Mouse (Mus musculus) heart, embryonic 13.5 days (tissue): ENCODE data around the gene Sptlc2. TPM values are rescaled to one million over a fixed set of nuclear protein-coding genes. Genes with fewer than 3 reads are reported as not detected.

Experiments used
- ATAC-seq: fragments of 200-750 bp; cut with Nextera tagmentation; 2 replicates; pipeline ENCODE4 v1.8.0; 2017; ENCODE audit warnings: moderate TSS enrichment; ENCODE audit not compliant: insufficient number of reproducible peaks, low FRiP score, low TSS enrichment; ENCODE audit errors: extremely low read depth
- H3K27ac ChIP-seq: fragments of 300-500 bp; sonication (generic); replicated peaks from 2 replicates; pipeline ENCODE4 v1.5.1; 2015; ENCODE audit warnings: moderate library complexity, mild to moderate bottlenecking, inconsistent platforms
- H3K27me3 ChIP-seq: fragments of 300-500 bp; sonication (generic); replicated peaks from 2 replicates; pipeline ENCODE4 v1.6.1; 2015; ENCODE audit warnings: mild to moderate bottlenecking, inconsistent platforms
- H3K36me3 ChIP-seq: fragments of 300-500 bp; sonication (generic); 2 replicates; pipeline ENCODE4 v1.6.1; 2015; ENCODE audit warnings: mild to moderate bottlenecking, inconsistent platforms
- H3K4me1 ChIP-seq: fragments of 300-500 bp; sonication (generic); 2 replicates; pipeline ENCODE4 v1.6.1; 2015; ENCODE audit warnings: inconsistent platforms
- H3K4me2 ChIP-seq: fragments of 300-500 bp; sonication (generic); 2 replicates; pipeline ENCODE4 v1.6.1; 2015; ENCODE audit warnings: inconsistent platforms, mild to moderate bottlenecking, moderate library complexity
- H3K4me3 ChIP-seq: fragments of 300-500 bp; sonication (generic); 2 replicates; pipeline ENCODE4 v1.5.1; 2015; ENCODE audit warnings: moderate library complexity, mild to moderate bottlenecking, inconsistent platforms
- H3K9ac ChIP-seq: fragments of 300-500 bp; sonication (generic); 2 replicates; pipeline ENCODE4 v1.6.1; 2015; ENCODE audit warnings: inconsistent platforms, mild to moderate bottlenecking, moderate library complexity
- H3K9me3 ChIP-seq: fragments of 300-500 bp; sonication (generic); 2 replicates; pipeline ENCODE4 v1.6.1; 2016; ENCODE audit warnings: inconsistent platforms
- WGBS: fragments of 180-500 bp; shearing (Covaris S2); methylation state at CpG from one replicate; pipeline ENCODE4 v1.1.7; 2015; ENCODE audit warnings: mixed read lengths; 5-methylcytosine and 5-hydroxymethylcytosine counted together
- polyA plus RNA-seq: library from polyadenylated mRNA; unstranded; fragments of >200 nt; fragmentation: Nextera tagmentation; extraction: Ambion mirVana; gene quantifications from 2 replicates; pipeline ENCODE4 v1.2.1, GENCODE M21; 2015

Sptlc2 gene
- polyA plus RNA-seq, 1 experiment from 2014 or later = 64.2 TPM

DNA sequence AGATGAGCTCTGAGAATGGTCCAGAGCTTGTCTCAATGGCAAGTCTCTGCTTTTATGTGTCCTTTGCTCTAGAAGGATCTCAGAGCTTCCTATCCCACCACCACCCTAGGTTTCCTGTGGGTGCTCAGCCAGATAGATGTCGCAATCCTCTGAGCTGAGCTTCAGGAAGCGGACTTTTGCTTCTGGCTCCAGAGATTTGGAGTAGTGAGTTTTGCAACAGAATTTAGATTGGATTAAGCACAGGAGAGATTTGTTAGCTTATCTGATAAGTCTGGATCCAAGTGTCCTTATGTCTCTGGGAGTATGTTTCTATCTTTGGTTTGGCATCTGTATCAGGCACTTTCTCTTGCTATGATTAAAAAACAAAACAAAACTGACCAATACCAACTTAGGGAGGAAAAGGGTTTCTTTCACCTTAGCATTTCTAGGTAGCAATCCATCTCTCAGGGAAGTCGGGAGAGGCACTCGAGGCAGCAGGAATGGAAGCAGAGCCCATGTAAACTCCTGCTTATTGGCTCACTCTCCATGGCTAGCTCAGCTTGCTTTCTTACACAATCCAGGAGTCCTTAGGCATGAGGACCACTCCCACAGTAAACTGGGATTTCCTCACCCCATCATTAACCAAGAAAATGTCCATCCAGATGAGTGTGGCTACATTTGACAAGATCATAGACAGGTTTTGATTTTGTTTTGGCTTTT, 5.4 kb upstream of the Sptlc2 start:
- 65% methylated on average over 4 of the region's 4 CpGs for WGBS
- Histone ChIP-seq H3K9me3 (no peaks in the 10 kb centered on the region), H3K4me1 (no peaks in the 10 kb centered on the region), H3K9ac (no peak overlapping the region), H3K27me3 (no peaks in the 10 kb centered on the region), H3K36me3 (no peaks in the 10 kb centered on the region), H3K4me3 (no peak overlapping the region), H3K4me2 (no peak overlapping the region), H3K27ac (no peak overlapping the region)
- no peak for ATAC-seq

DNA sequence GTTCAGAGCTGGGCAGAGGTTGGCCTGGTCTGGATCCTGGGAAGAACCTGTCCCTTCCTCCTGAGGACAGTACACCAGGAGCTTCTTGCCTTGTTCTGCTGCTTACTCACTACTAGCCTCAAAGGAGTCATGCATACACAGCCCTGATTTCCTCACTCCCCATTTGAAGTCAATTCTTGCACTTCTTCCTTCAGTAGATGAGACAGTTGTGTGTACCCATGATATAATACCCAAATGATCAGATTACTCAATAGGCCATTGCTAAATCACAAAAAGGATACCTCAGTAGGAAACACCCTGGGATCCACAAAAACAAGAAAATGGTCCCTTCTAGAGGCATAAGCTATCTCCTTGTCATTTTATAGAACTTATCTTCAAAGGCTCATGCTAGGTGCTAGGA, 3.2 kb upstream of the Sptlc2 start:
- no peak overlapping the region for H3K9ac ChIP-seq
- ATAC-seq = no peak
- H3K27me3 ChIP-seq = no peaks in the 10 kb centered on the region
- H3K27ac ChIP-seq = no peak overlapping the region
- H3K9me3 ChIP-seq = no peaks in the 10 kb centered on the region
- H3K4me3 ChIP-seq = no peak overlapping the region
- no peaks in the 10 kb centered on the region for H3K36me3 ChIP-seq
- H3K4me2 ChIP-seq = no peak overlapping the region
- H3K4me1 ChIP-seq = peaks cover 10% of the 10 kb centered on the region

DNA sequence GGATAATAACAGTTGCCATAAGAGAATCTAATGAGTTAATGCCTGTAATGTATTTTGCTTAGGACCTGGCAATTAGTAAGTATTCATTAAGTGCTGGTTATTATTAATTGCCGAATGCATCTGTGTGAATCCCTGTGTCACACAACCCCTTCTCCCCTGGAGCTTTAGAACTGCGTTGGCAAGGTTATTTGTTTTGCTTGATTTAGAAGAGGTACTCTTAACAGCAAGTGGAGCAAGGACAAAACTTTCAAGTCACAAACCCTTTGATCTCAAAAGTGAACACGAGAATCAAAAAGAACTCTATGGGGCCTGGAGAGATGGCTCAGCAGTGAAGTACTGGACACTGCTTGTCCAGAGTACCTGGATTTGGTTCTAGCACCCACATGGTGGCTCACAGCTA, 1.1 kb upstream of the Sptlc2 start:
- ATAC-seq = no peak
- no peaks in the 10 kb centered on the region for H3K36me3 ChIP-seq
- 66% methylated on average over 3 of the region's 3 CpGs for whole genome bisulfite sequencing
- no peaks in the 10 kb centered on the region for H3K9me3 ChIP-seq
- peak overlapping the region; percentile 86; the same call in 1 of the 2 replicates for H3K27ac ChIP-seq
- peak overlapping the region; percentile 96 for H3K4me2 ChIP-seq
- H3K4me3 ChIP-seq = peak overlapping the region; percentile 96; the same call in 1 of the 2 replicates
- H3K4me1 ChIP-seq = peaks cover 20% of the 10 kb centered on the region
- no peak overlapping the region for H3K9ac ChIP-seq
- H3K27me3 ChIP-seq = no peaks in the 10 kb centered on the region

DNA sequence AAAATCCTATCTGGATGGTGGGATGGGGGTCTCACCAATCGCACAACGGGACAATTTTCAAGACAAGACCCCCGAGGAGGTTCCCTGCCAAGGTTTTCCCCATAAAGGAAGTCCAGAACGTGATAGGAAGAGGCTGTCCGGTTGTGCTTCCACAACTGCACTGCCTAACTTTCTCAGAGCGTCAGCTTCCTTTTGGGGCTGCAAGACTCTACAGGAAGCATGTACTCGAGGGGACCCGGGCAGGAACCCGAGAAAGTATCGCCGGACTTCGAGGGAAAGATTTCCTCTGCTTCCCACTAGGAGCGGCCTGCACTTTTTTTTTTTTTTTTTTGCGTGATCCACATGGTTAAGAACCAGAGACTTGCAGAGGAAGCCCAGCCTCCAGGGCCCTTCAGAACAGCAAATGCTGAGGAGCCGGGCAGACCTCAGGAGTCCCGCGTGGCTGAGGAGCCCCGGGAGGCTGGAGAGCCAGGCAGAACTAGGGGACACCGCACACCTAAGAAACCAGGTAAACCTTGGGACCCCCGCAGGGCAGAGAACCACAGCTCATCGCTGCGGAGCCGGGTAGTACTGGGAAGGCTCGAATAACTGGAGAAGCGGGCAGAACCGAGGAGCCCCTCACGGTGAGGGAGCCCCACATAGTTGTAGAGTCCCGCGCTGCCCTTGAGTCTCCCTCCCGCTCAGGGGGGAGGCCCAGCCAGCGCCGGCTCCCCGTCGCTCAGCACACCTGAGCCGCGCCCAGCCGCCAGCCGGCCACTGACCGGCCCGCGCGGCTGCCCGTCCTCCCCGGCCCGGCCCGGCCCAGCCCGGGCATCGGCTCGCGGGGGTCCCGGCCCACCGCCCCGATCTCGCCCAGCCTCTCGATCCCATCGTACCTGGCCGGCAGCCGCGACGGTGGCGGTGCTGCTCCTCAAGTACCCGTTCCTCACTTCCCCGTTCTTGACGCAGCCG, 709 bp downstream of the Sptlc2 start:
- ATAC-seq = no peak
- Histone ChIP-seq H3K27me3 (no peaks in the 10 kb centered on the region), H3K4me2 (peak overlapping the region; percentile 96), H3K27ac (peak overlapping the region; percentile 82), H3K36me3 (no peaks in the 10 kb centered on the region), H3K9ac (peak overlapping the region; percentile 97), H3K4me1 (peaks cover 21% of the 10 kb centered on the region), H3K9me3 (no peaks in the 10 kb centered on the region), H3K4me3 (peak overlapping the region; percentile 96)
- under 1% methylated on average over 50 of the region's 65 CpGs for WGBS

DNA sequence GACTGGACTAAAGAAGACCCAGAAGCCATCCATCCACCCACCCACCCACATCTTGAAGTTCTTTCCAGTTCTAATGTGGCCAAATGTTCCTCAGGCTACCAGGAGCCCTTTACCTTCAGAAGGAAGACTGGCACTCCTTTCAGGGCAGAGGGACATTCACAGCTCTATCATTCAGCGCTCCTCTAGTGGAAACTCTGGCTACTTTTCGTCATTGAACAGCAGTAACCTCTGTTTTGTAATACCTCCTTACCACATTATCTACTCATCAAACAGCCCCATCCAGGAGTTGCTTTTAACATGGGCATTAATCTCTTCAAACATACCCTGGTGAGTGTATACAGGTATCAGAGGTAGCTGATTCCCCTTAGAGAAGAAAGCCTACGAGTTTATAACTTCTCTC, 3.1 kb downstream of the Sptlc2 start:
- no peak overlapping the region for H3K9ac ChIP-seq
- no peaks in the 10 kb centered on the region for H3K27me3 ChIP-seq
- 86% methylated on average over 3 of the region's 3 CpGs for WGBS
- no peak overlapping the region for H3K4me2 ChIP-seq
- no peak overlapping the region for H3K4me3 ChIP-seq
- no peaks in the 10 kb centered on the region for H3K36me3 ChIP-seq
- peaks cover 43% of the 10 kb centered on the region for H3K4me1 ChIP-seq
- no peak for ATAC-seq
- no peaks in the 10 kb centered on the region for H3K9me3 ChIP-seq
- H3K27ac ChIP-seq = no peak overlapping the region

DNA sequence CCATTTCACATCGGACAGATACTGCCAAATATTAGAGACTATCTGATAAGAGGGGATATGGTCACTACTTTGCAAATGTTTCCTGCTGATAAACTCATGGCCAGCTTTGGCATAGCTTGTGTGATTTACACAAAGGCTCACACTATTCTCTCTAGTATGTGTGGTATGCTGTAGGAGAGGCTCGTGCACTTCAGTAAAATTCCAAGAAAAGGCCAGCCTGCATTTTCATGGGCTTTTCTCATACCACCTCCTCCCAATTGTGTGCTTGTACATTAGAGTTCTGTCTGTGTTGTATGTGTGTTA, 6.8 kb downstream of the Sptlc2 start:
- Histone ChIP-seq H3K4me3 (no peak overlapping the region), H3K9ac (no peak overlapping the region), H3K4me2 (no peak overlapping the region), H3K9me3 (no peaks in the 10 kb centered on the region), H3K36me3 (no peaks in the 10 kb centered on the region), H3K4me1 (peaks cover 36% of the 10 kb centered on the region), H3K27ac (peak overlapping the region; percentile 16), H3K27me3 (no peaks in the 10 kb centered on the region)
- no peak for ATAC-seq
- 25% methylated on average over 2 of the region's 2 CpGs for WGBS

DNA sequence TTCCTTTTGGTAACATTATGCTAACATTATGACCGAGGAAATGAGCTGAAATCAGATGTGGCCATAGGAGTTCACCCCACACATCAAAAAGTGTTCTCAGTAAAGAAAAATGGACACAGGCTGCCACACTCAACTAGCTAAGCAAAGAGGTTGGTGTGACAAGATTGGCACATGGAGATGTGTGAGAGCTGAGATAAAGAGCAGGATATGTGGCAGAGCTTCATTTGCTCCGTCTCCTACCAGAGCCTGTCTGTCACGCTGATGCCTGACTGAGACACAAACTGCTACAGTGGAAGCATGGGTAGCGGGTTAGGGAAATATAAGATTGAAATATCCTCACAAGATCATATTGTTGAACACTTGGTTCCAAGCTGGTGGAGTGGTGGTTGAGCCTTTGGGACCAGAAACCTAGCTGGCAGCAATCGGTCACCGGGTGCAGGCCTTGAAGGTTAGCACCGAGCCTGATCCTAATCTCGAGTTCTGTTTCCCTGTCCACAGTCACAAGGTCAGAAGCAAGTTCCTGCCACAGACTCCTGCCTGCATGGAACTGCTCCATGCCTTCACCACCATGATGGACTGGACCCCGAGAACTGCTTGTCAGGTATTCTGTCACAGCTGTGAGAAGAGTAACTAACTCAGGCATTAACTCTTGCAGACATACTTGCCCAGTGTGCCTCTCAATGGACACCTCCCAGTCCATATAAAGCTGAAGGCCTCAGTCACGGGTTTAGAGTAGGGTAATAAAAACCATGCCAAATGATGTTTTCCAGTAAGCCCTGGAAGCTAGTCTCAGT, 7.4 kb downstream of the Sptlc2 start:
- H3K27me3 ChIP-seq = no peaks in the 10 kb centered on the region
- ATAC-seq = no peak
- H3K9me3 ChIP-seq = no peaks in the 10 kb centered on the region
- peaks cover 31% of the 10 kb centered on the region for H3K4me1 ChIP-seq
- H3K36me3 ChIP-seq = no peaks in the 10 kb centered on the region
- H3K27ac ChIP-seq = peak overlapping the region; percentile 16
- H3K4me2 ChIP-seq = no peak overlapping the region
- 57% methylated on average over 10 of the region's 10 CpGs for WGBS
- no peak overlapping the region for H3K4me3 ChIP-seq
- no peak overlapping the region for H3K9ac ChIP-seq

DNA sequence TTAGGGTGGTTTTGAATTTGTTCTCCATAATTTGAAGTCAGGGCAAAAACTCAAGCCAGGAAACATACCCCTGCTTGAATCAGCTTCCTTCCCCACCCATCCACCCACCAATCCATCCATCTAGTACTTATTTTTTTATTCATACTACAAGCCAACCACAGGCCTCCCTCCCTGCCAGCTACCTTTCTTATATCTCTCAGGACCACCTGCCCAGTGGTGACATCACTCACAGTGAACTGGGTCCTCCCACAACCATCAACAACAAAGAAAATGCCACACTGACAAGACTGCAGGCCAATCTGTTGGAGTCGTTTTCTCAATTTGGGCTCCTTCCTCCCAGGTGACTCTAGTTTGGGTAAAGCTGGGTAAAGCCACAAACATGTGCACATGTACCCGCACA, 8.7 kb downstream of the Sptlc2 start:
- H3K4me1 ChIP-seq = peaks cover 26% of the 10 kb centered on the region
- H3K27me3 ChIP-seq = no peaks in the 10 kb centered on the region
- no peaks in the 10 kb centered on the region for H3K36me3 ChIP-seq
- no peak overlapping the region for H3K27ac ChIP-seq
- no peaks in the 10 kb centered on the region for H3K9me3 ChIP-seq
- H3K4me3 ChIP-seq = no peak overlapping the region
- H3K9ac ChIP-seq = no peak overlapping the region
- ATAC-seq = no peak
- H3K4me2 ChIP-seq = no peak overlapping the region
- WGBS = 69% methylated on average over 2 of the region's 2 CpGs

DNA sequence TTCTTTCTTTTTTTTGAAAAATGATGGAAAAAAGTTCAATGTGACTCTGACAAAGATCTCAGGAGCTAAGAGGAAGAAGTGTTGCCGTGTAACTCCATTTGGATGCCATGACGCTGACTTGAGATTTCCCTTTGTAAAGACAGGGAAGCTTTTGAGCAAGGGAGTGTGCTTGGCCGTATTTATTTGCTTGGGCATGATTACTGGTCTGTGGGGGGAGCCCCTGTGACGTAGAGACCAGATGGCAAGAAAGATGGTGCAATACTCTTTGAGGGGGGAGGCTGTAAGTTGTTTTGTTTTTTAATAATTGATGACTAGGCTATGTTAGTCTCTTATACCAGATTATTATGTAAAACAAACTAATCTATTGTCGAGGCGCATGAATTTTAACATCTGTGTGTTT, 14.0 kb downstream of the Sptlc2 start:
- Histone ChIP-seq H3K4me3 (no peak overlapping the region), H3K4me2 (no peak overlapping the region), H3K9ac (no peak overlapping the region), H3K4me1 (0 out of 2 replicates have a peak, but pooled peaks cover 3% of the 10 kb centered on the region), H3K9me3 (no peaks in the 10 kb centered on the region), H3K27me3 (no peaks in the 10 kb centered on the region), H3K27ac (no peak overlapping the region), H3K36me3 (no peaks in the 10 kb centered on the region)
- no peak for ATAC-seq
- 83% methylated on average over 6 of the region's 6 CpGs for WGBS

DNA sequence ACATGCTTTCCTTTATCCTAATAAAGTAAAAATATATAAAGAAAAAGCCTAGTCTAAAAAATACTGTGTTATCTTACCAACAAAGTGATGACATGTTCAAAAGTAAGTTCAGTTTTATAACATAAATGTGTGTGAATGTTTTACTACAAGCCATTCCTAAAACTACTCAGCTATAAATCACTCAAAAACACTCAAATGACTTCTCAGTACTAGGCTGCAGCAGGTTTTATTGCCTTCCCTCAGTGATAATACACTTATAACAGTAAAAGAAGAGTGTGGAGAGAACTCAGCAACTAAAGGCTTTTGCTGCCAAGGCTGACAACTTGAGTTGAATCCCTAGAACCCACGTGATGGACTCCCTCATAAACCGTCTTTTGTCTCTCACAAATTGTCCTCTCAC, 18.8 kb downstream of the Sptlc2 start:
- no peaks in the 10 kb centered on the region for H3K4me1 ChIP-seq
- no peak overlapping the region for H3K4me3 ChIP-seq
- H3K9ac ChIP-seq = no peak overlapping the region
- no peak for ATAC-seq
- H3K4me2 ChIP-seq = no peak overlapping the region
- no peaks in the 10 kb centered on the region for H3K27me3 ChIP-seq
- whole genome bisulfite sequencing = 77% methylated on average over 2 of the region's 2 CpGs
- no peak overlapping the region for H3K27ac ChIP-seq
- H3K9me3 ChIP-seq = no peaks in the 10 kb centered on the region
- H3K36me3 ChIP-seq = peaks cover 32% of the 10 kb centered on the region

DNA sequence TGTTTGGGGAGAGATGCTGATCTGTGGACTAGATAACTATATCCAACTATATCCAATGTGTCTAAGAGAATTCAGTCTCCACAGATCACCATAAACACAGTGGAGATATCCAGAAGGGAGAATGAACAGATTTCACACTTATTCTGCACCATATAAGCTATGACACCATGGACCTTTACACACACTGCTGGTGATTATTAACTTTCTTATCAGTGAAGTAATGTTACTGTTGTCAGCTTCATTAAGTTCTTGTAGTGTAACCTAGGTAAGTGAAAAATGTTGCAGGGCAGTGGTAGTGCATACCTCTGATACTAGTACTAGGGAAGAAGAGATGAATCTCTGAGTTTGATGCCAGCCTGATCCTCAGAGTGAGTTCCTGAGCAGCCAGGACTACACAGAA, 20.1 kb downstream of the Sptlc2 start:
- no peaks in the 10 kb centered on the region for H3K9me3 ChIP-seq
- H3K9ac ChIP-seq = no peak overlapping the region
- no peaks in the 10 kb centered on the region for H3K27me3 ChIP-seq
- no peak overlapping the region for H3K27ac ChIP-seq
- peaks cover 7% of the 10 kb centered on the region for H3K4me1 ChIP-seq
- no peak overlapping the region for H3K4me2 ChIP-seq
- ATAC-seq = no peak
- H3K4me3 ChIP-seq = no peak overlapping the region
- peaks cover 32% of the 10 kb centered on the region for H3K36me3 ChIP-seq
